Mouse (Mus musculus) hindbrain, embryonic 16.5 days (tissue): ENCODE measurements around the gene Flii. TPM values are rescaled to one million over a fixed set of nuclear protein-coding genes. Genes with fewer than 3 reads are reported as not detected.

Experiments
- ATAC-seq: fragments of 200-750 bp; cut with Nextera tagmentation; 2 replicates; pipeline ENCODE4 v1.8.0; 2017; ENCODE audit warnings: moderate TSS enrichment, moderate library complexity
- H3K27ac ChIP-seq: fragments of 300-500 bp; sonication (generic); 2 replicates; pipeline ENCODE4 v1.5.1; 2014; ENCODE audit warnings: low read depth, mild to moderate bottlenecking, control low read depth, low read length, moderate library complexity
- H3K27me3 ChIP-seq: fragments of 300-500 bp; sonication (generic); replicated peaks from 2 replicates; pipeline ENCODE4 v1.6.1; 2014; ENCODE audit warnings: low read length; ENCODE audit not compliant: control insufficient read depth, insufficient read depth
- H3K36me3 ChIP-seq: fragments of 300-500 bp; sonication (generic); 2 replicates; pipeline ENCODE4 v1.6.1; 2014; ENCODE audit warnings: mild to moderate bottlenecking, low read length, moderate library complexity, mixed read lengths; ENCODE audit not compliant: control insufficient read depth, insufficient read depth
- H3K4me1 ChIP-seq: fragments of 300-500 bp; sonication (generic); 2 replicates; pipeline ENCODE4 v1.6.1; 2014; ENCODE audit warnings: low read depth, low read length; ENCODE audit not compliant: control insufficient read depth, insufficient read depth
- H3K4me2 ChIP-seq: fragments of 300-500 bp; sonication (generic); 2 replicates; pipeline ENCODE4 v1.6.1; 2014; ENCODE audit warnings: mild to moderate bottlenecking, low read length, control low read depth, moderate library complexity
- H3K4me3 ChIP-seq: fragments of 300-500 bp; sonication (generic); 2 replicates; pipeline ENCODE4 v1.5.1; 2014; ENCODE audit warnings: mild to moderate bottlenecking, low read length, control low read depth, moderate library complexity
- H3K9ac ChIP-seq: fragments of 300-500 bp; sonication (generic); 2 replicates; pipeline ENCODE4 v1.6.1; 2014; ENCODE audit warnings: low read depth, mild to moderate bottlenecking, control low read depth, low read length, moderate library complexity
- H3K9me3 ChIP-seq: fragments of 300-500 bp; sonication (generic); 2 replicates; pipeline ENCODE4 v1.6.1; 2014; ENCODE audit warnings: mild to moderate bottlenecking, low read length, moderate library complexity; ENCODE audit not compliant: control insufficient read depth
- WGBS: fragments of 180-500 bp; shearing (Covaris S2); extraction: QIAGEN DNeasy Blood & Tissue Kit; methylation state at CpG from one replicate; pipeline ENCODE4 v1.1.7; 2014; 5-methylcytosine and 5-hydroxymethylcytosine counted together
- microRNA-seq: library from miRNA; unstranded; fragments of <30 nt; microRNA quantifications from one replicate; pipeline ENCODE4, GENCODE M21; 2017
- polyA plus RNA-seq: library from polyadenylated mRNA; unstranded; fragments of >200 nt; fragmentation: Nextera tagmentation; extraction: Ambion mirVana; gene quantifications from 2 replicates; pipeline ENCODE4 v1.2.1, GENCODE M21; 2015

The Flii gene
- polyA plus RNA-seq, 1 experiment from 2014 or later, result 73.3 TPM

DNA sequence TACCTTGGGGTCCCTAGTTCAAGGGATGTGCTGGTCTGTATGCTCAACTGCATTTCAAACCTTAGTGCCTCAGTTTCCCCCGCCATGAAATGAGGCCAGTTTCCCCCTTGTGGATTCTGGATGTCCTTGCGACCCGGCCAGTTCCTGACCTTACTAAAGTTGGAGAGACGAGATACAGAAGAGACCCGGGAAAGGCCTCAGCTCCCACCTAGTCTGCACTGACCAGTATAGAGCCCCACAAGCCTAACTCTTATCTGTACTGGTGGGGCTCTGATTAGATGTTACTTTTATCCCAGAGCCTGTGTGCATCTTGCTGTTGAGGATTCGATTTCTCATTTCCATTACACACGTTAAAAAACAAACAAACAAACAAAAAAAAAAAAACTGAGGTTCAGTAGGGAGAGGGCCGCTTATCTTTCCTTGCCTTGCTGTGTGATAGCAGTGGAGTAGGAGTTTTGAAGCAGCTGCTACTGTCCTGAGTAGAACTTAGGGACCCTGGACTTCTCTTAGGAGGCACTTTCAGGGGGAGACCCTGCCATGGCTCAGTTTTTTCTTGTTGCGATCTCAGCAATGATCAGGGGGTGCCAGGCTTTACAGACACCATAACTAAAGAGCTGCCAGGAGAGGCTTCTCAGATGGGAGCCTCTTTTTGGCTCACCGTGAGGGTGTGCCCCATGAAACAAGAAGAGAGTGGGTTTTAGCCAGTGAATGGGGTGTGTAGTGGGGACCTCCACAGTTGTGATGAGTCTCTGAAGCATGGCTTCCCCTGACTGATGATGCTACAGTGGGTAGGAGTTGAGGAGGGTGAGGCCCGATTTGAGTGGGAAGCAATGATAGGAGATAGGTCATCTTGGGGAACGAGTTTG, 26.5 kb downstream of the Flii start:
- peak overlapping the region; percentile 82 for H3K4me3 ChIP-seq
- H3K9me3 ChIP-seq, result no peaks in the 10 kb centered on the region
- WGBS, result 19% methylated on average over 12 of the region's 12 CpGs
- H3K4me1 ChIP-seq, result peaks cover 32% of the 10 kb centered on the region
- no peak for ATAC-seq
- H3K9ac ChIP-seq, result peak overlapping the region; percentile 92
- H3K4me2 ChIP-seq, result peak overlapping the region; percentile 95
- peak overlapping the region; percentile 90 for H3K27ac ChIP-seq
- H3K36me3 ChIP-seq, result peaks cover 5% of the 10 kb centered on the region; the same call in 1 of the 2 replicates
- no peaks in the 10 kb centered on the region for H3K27me3 ChIP-seq

DNA sequence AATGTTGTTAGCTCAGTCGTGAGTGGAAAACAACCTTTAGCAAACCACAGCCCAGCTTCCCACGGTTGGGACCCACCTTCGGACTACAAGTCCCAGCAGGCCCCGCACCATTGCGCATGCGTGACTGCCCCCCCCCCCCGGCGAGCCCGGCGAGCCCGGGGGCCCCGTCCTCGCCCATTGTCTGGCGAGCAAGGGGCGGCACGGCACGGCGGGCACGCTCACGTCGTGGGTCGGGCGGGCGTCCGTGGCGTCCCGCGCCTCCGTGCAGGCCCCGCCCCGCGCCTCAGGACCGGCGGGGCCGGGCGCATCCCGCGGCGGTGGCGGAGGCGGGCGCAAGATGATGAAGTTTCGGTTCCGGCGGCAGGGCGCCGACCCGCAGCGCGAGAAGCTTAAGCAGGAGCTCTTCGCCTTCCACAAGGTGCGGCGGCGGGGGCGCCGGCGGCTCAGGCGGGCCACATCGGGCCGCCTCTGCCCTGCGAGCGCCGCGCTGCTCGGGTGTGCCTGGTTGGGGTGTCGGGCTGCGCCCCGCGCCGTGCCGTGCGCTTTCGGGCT, 27.5 kb downstream of the Flii start, which contains the start of gene Llgl1:
Llgl1 (plus strand) TSS at position 200 of the 552 bp plus-strand sequence.
- WGBS, result 1% methylated on average over 42 of the region's 73 CpGs
- no peaks in the 10 kb centered on the region for H3K27me3 ChIP-seq
- H3K4me3 ChIP-seq, result peak within 1 kb of the TSS; percentile 82
- ATAC-seq, result peak; percentile 91
- peak within 1 kb of the TSS; percentile 90 for H3K27ac ChIP-seq
- peak within 1 kb of the TSS; percentile 95 for H3K4me2 ChIP-seq
- H3K4me1 ChIP-seq, result peaks cover 32% of the 10 kb centered on the region
- H3K9ac ChIP-seq, result peak within 1 kb of the TSS; percentile 92
- no peaks in the 10 kb centered on the region for H3K36me3 ChIP-seq
- no peaks in the 10 kb centered on the region for H3K9me3 ChIP-seq

DNA sequence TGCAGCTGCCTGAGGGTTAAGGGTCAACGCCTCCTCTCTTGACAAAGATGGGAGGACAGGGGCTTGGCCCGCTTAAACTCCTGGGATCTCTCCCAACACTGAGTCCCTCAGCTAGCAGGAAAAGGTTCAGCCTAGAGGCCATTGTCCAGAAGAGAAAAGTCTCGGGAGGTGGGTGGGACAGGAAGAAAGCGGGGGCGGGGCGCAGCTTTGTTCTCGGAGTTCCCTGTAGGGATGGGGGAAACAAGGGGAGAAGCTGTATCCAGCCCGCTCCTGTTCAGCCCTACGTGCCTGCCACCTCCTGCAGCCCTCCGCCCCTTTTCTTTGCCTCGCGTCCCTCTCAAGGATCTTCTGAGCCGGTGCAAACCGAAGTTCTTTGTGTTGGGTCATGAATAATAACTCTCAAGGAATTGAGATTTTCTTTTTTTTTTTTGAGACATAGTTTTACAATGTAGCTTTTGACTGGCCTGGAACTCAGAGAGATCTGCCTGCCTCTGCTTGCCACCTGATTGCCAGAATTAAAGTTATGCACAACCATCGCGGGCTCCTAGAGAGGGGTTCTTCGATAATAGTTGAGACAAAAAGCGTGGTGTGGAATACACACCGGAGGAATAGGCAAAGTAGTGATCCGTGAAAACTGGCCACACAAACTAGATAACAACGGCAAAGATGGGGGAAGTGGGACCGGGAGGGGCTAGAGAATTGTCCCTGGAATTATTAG, 28.1 kb downstream of the Flii start:
- peak; percentile 46 for ATAC-seq
- Histone ChIP-seq H3K4me1 (peaks cover 32% of the 10 kb centered on the region), H3K27ac (peak overlapping the region; percentile 90), H3K9ac (peak overlapping the region; percentile 92), H3K4me2 (peak overlapping the region; percentile 95), H3K9me3 (no peaks in the 10 kb centered on the region), H3K36me3 (no peaks in the 10 kb centered on the region), H3K27me3 (no peaks in the 10 kb centered on the region), H3K4me3 (peak overlapping the region; percentile 82)
- 2% methylated on average over 22 of the region's 22 CpGs for WGBS

DNA sequence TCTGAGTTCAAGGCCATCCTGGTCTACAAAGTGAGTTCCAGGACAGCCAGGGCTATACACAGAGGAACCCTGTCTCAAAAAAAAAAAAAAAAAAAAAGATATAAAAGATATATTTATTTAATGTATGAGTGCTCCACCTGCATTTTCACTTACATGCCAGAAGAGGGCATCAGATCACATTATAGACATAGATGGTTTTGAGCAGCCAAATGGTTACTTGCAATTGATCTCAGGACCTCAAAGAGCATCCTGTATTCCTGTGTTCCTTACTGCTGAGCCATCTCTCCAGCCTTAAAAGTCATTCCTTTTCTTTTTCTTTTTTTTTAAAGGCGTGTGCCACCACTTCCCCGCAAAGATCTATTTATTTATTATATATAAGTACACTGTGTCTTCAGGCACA, 29.5 kb downstream of the Flii start:
- Histone ChIP-seq H3K27me3 (no peaks in the 10 kb centered on the region), H3K4me3 (no peak overlapping the region), H3K4me2 (no peak overlapping the region), H3K9me3 (no peaks in the 10 kb centered on the region), H3K27ac (no peak overlapping the region), H3K4me1 (peaks cover 30% of the 10 kb centered on the region), H3K9ac (no peak overlapping the region), H3K36me3 (no peaks in the 10 kb centered on the region)
- 75% methylated on average over 2 of the region's 2 CpGs for WGBS
- ATAC-seq, result no peak

DNA sequence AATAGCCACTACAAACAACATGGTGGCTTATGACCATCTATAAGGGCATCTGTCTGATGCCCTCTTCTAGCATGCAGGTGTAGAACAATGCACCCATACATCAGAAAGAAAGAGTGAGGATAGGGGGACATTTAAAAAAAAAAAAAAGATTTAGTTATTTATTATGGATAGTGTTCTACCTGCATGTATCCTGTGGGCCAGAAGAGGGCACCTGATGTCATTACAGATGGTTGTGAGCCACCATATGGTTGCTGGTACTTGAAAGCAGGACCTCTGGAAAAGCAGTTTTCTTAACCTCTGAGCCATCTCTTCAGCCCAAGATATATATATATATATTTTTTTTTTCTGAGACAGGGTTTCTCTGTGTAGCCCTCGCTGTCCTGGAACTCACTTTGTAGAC, 30.9 kb downstream of the Flii start:
- no peak for ATAC-seq
- WGBS, result 77% methylated on average over 1 of the region's 1 CpGs
- H3K27ac ChIP-seq, result no peak overlapping the region
- no peak overlapping the region for H3K4me3 ChIP-seq
- peaks cover 18% of the 10 kb centered on the region for H3K4me1 ChIP-seq
- no peaks in the 10 kb centered on the region for H3K36me3 ChIP-seq
- no peaks in the 10 kb centered on the region for H3K27me3 ChIP-seq
- no peaks in the 10 kb centered on the region for H3K9me3 ChIP-seq
- H3K4me2 ChIP-seq, result no peak overlapping the region
- no peak overlapping the region for H3K9ac ChIP-seq

Small RNAs within 50 kb of the gene (microRNA-seq; reads per million reads assigned to microRNA genes)
- 1.5 reads per million for gene Mir5100

Other genes with a start within 250 kb of the Flii start
- gene Alkbh5, start 190.9 kb downstream of the Flii start, polyA plus RNA-seq, result 16.5 and 20.2 TPM in 2 replicates
- 42.9 and 52.3 TPM in 2 replicates for gene Llgl1, start 27.5 kb downstream of the Flii start, polyA plus RNA-seq
- gene Mief2, start 1.1 kb upstream of the Flii start, polyA plus RNA-seq, result 26.2 and 29.7 TPM in 2 replicates
- gene Top3a, start 50.1 kb upstream of the Flii start, polyA plus RNA-seq, result 7.7 and 9.4 TPM in 2 replicates
- 4.8 and 6.7 TPM in 2 replicates for gene Smcr8, start 50.3 kb upstream of the Flii start, polyA plus RNA-seq
- gene Shmt1, start 84.5 kb upstream of the Flii start, polyA plus RNA-seq, result 7.4 and 10.2 TPM in 2 replicates
- 36.9 and 39.3 TPM in 2 replicates for gene Dhrs7b, start 103.4 kb upstream of the Flii start, polyA plus RNA-seq
- gene Tmem11, start 152.0 kb upstream of the Flii start, polyA plus RNA-seq, result 58.9 and 62.1 TPM in 2 replicates
- 24.5 and 28.0 TPM in 2 replicates for gene Natd1, start 187.5 kb upstream of the Flii start, polyA plus RNA-seq
- 30.1 and 33.6 TPM in 2 replicates for gene Map2k3, start 204.8 kb upstream of the Flii start, polyA plus RNA-seq